Mouse (Mus musculus) megakaryocyte, embryonic 14.5 days (primary cell): Measurements from ENCODE around the gene Nfix. TPM values are rescaled to one million over a fixed set of nuclear protein-coding genes. Genes with fewer than 3 reads are reported as not detected.

ENCODE experiments used
- H3K27me3 ChIP-seq: replicated peaks from 2 replicates; pipeline ENCODE3; 2012; ENCODE audit warnings: inconsistent platforms
- H3K36me3 ChIP-seq: replicated peaks from 2 replicates; pipeline ENCODE3; 2012; ENCODE audit warnings: low read length, inconsistent platforms, mixed read lengths
- H3K4me1 ChIP-seq: 2 replicates; pipeline ENCODE4 v1.6.1; 2012; ENCODE audit warnings: inconsistent platforms
- H3K4me3 ChIP-seq: replicated peaks from 2 replicates; pipeline ENCODE3; 2012; ENCODE audit warnings: moderate library complexity, mild to moderate bottlenecking, inconsistent platforms
- H3K9me3 ChIP-seq: 2 replicates; pipeline ENCODE4 v1.6.1; 2012; ENCODE audit warnings: inconsistent platforms
- FLI1 ChIP-seq: IDR thresholded peaks from 2 replicates; pipeline ENCODE4 v1.6.1; 2012; ENCODE audit warnings: low read length, inconsistent platforms, mixed read lengths
- GATA1 ChIP-seq: IDR thresholded peaks from 3 replicates; pipeline ENCODE4 v1.6.1; 2012; ENCODE audit warnings: mixed read lengths, low read length, inconsistent platforms, borderline replicate concordance
- polyA plus RNA-seq: library from polyadenylated mRNA; stranded (reverse); fragments of >175 nt; gene quantifications from 2 replicates; pipeline ENCODE4 v1.2.3, GENCODE M21; 2012; ENCODE audit warnings: low replicate concordance; ENCODE audit not compliant: insufficient read depth

The Nfix gene
- polyA plus RNA-seq, 1 experiment = 18.4 TPM

- Histone ChIP-seq H3K36me3 (peaks cover 32% of the 10 kb centered on the region), H3K9me3 (no peaks in the 10 kb centered on the region), H3K4me1 (peaks cover 79% of the 10 kb centered on the region), H3K27me3 (peaks cover 4% of the 10 kb centered on the region), H3K4me3 (no peak overlapping the region)
- TF ChIP-seq FLI1 (no peak), GATA1 (no peak)
Measured at GRCm38 (mm10) chr8:84709931-84710330, 90.2 kb downstream of the Nfix start.

- TF ChIP-seq FLI1 (no peak), GATA1 (no peak)
- Histone ChIP-seq H3K9me3 (no peaks in the 10 kb centered on the region), H3K27me3 (no peaks in the 10 kb centered on the region), H3K36me3 (peaks cover 34% of the 10 kb centered on the region), H3K4me1 (peaks cover 79% of the 10 kb centered on the region), H3K4me3 (peak overlapping the region; percentile 59)
Measured at GRCm38 (mm10) chr8:84708774-84709475, 91.2 kb downstream of the Nfix start.

GRCm38 (mm10) chr8:84708071-84708541, 92.0 kb downstream of the Nfix start:
- Histone ChIP-seq H3K27me3 (no peaks in the 10 kb centered on the region), H3K9me3 (no peaks in the 10 kb centered on the region), H3K4me1 (peaks cover 79% of the 10 kb centered on the region), H3K4me3 (peak overlapping the region; percentile 90), H3K36me3 (peaks cover 34% of the 10 kb centered on the region)
- TF ChIP-seq GATA1 = no peak
- no peak for TF ChIP-seq FLI1

GRCm38 (mm10) chr8:84707267-84707883, 92.8 kb downstream of the Nfix start:
- H3K4me3 ChIP-seq = peak overlapping the region; percentile 90
- no peaks in the 10 kb centered on the region for H3K27me3 ChIP-seq
- peaks cover 80% of the 10 kb centered on the region for H3K4me1 ChIP-seq
- TF ChIP-seq GATA1 (no peak), FLI1 (no peak)
- H3K9me3 ChIP-seq = no peaks in the 10 kb centered on the region
- peaks cover 39% of the 10 kb centered on the region for H3K36me3 ChIP-seq

- H3K9me3 ChIP-seq = no peaks in the 10 kb centered on the region
- H3K4me3 ChIP-seq = peak overlapping the region; percentile 90
- H3K36me3 ChIP-seq = peaks cover 43% of the 10 kb centered on the region
- TF ChIP-seq GATA1 (no peak), FLI1 (no peak)
- H3K27me3 ChIP-seq = no peaks in the 10 kb centered on the region
- H3K4me1 ChIP-seq = peaks cover 74% of the 10 kb centered on the region
Measured at GRCm38 (mm10) chr8:84706610-84707266, 93.4 kb downstream of the Nfix start.

GRCm38 (mm10) chr8:84705960-84706359, 94.2 kb downstream of the Nfix start:
- TF ChIP-seq FLI1 = no peak
- no peak for TF ChIP-seq GATA1
- Histone ChIP-seq H3K27me3 (no peaks in the 10 kb centered on the region), H3K9me3 (no peaks in the 10 kb centered on the region), H3K4me1 (peaks cover 73% of the 10 kb centered on the region), H3K36me3 (peaks cover 39% of the 10 kb centered on the region), H3K4me3 (peak overlapping the region; percentile 91)

- Histone ChIP-seq H3K27me3 (no peaks in the 10 kb centered on the region), H3K36me3 (peaks cover 38% of the 10 kb centered on the region), H3K9me3 (no peaks in the 10 kb centered on the region), H3K4me1 (peaks cover 81% of the 10 kb centered on the region), H3K4me3 (peak overlapping the region; percentile 91)
- TF ChIP-seq GATA1 = no peak
Measured at GRCm38 (mm10) chr8:84704867-84705831, 95.0 kb downstream of the Nfix start.

GRCm38 (mm10) chr8:84704356-84704755, 95.8 kb downstream of the Nfix start:
- peaks cover 84% of the 10 kb centered on the region for H3K4me1 ChIP-seq
- TF ChIP-seq GATA1 (no peak), FLI1 (no peak)

GRCm38 (mm10) chr8:84703466-84704249, 96.5 kb downstream of the Nfix start:
- H3K36me3 ChIP-seq = peaks cover 48% of the 10 kb centered on the region
- H3K9me3 ChIP-seq = no peaks in the 10 kb centered on the region
- H3K27me3 ChIP-seq = no peaks in the 10 kb centered on the region
- peaks cover 84% of the 10 kb centered on the region for H3K4me1 ChIP-seq
- H3K4me3 ChIP-seq = peak overlapping the region; percentile 91
- TF ChIP-seq FLI1 (no peak), GATA1 (peak; percentile 100)

More at GRCm38 (mm10) chr8:84704356-84704755, 95.8 kb downstream of the Nfix start:
- Histone ChIP-seq H3K4me3 (peak overlapping the region; percentile 91), H3K36me3 (peaks cover 41% of the 10 kb centered on the region), H3K9me3 (no peaks in the 10 kb centered on the region), H3K27me3 (no peaks in the 10 kb centered on the region)
